Mouse (Mus musculus): Measurements from ENCODE around the gene Ropn1l. TPM values are rescaled to one million over a fixed set of nuclear protein-coding genes. Genes with fewer than 3 reads are reported as not detected.

The Ropn1l gene
- polyA plus RNA-seq, 1 experiment from 2014 or later: 3.4 TPM

DNA sequence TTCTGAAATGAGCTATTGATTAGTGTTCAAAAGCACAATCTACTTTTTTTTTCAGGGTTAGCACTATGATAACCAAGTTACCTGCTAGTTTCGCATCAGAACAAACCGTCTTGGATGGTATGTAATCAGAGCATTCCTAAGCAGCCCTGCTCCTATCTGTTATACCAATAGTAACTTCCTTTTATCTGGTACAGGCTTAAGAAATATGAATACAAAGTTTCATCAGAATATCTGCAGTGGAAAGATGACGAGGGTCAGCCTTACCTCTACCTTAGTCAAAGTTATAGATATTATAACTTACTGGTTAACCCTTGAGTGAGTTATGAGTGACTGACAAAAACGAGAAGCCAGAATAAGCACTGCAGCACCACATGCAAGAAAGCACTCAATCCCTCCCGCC is 12.8 kb upstream of the Ropn1l start:
- Histone ChIP-seq H3K36me3 (peaks cover 89% of the 10 kb centered on the region), H3K4me3 (replicated peaks) (no peak overlapping the region), H3K4me1 (0 out of 2 replicates have a peak, but pooled peaks cover 5% of the 10 kb centered on the region), H3K4me2 (no peak overlapping the region), H3K27me3 (no peaks in the 10 kb centered on the region), H3K9me3 (replicated peaks) (no peaks in the 10 kb centered on the region), H3K9ac (no peak overlapping the region), H3K27ac (no peak overlapping the region)
- 92% methylated on average over 5 of the region's 5 CpGs for WGBS
- no peak for ATAC-seq (replicated peaks; ENCODE audit: low FRiP score)

DNA sequence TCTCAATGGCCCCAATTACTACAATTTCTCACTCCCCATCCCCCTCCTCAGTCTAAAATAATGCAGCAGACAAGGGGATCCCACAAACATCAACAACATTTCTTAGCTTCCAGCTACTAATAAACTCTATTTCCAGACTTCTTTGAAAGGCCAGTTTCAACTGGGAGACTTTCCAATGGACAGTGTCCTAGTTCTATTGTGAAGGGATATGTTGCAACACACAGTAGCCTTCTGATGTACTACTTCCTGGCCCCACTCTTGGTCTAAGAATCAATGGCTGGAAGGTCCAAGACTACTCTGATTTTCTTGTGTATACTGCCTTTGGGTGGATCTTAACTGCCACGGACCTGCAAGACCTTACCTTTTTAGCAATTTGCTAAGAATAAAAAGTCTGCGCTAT is 12.3 kb upstream of the Ropn1l start:
- Histone ChIP-seq H3K27me3 (no peaks in the 10 kb centered on the region), H3K9me3 (replicated peaks) (no peaks in the 10 kb centered on the region), H3K4me1 (0 out of 2 replicates have a peak, but pooled peaks cover 5% of the 10 kb centered on the region), H3K27ac (no peak overlapping the region), H3K4me2 (no peak overlapping the region), H3K4me3 (replicated peaks) (no peak overlapping the region), H3K9ac (no peak overlapping the region), H3K36me3 (peaks cover 90% of the 10 kb centered on the region)
- WGBS: 97% methylated on average over 2 of the region's 2 CpGs
- no peak for ATAC-seq (replicated peaks; ENCODE audit: low FRiP score)

DNA sequence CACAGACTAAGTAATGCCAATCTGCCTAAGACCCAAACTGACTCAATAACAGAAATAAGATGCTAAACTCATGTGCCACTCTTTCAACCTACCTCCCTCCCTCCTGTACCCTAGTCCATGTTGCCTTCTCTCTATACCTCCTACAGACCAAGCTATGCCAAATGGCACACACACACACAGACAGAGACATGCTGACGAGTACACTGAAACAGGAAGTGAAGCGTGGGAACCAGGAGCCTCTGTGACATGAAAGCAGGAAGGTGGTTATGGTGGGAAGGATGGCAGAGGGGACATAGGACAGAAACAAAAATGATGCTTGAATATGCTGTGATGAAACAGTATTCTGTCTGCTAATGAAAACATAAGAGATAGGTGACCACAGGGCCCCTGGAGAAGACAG is 7.0 kb upstream of the Ropn1l start:
- WGBS: 83% methylated on average over 2 of the region's 2 CpGs
- Histone ChIP-seq H3K27me3 (no peaks in the 10 kb centered on the region), H3K9ac (no peak overlapping the region), H3K27ac (no peak overlapping the region), H3K4me2 (no peak overlapping the region), H3K9me3 (replicated peaks) (no peaks in the 10 kb centered on the region), H3K36me3 (peaks cover 90% of the 10 kb centered on the region), H3K4me1 (no peaks in the 10 kb centered on the region), H3K4me3 (replicated peaks) (no peak overlapping the region)
- no peak for ATAC-seq (replicated peaks; ENCODE audit: low FRiP score)

DNA sequence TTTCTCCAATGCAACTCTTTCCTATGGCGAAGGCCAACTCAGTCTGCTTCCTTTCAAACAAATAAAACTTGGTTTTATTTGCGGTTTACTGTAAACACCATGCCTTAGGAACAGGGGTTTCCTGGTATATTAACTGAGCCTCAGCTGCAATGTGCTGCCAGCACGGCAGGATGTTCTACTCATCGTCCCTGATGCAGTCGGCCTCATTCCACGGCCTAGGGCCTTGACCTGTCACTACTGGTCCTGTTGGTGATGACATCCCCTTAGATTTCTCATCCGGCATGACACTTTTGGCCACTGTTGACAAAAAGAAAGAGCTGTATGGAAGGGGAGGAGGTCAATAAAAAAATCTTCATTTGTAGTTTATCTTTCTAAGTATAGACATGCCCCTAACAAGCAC is 4.5 kb upstream of the Ropn1l start:
- H3K27me3 ChIP-seq: no peaks in the 10 kb centered on the region
- H3K9ac ChIP-seq: no peak overlapping the region
- ATAC-seq (replicated peaks; ENCODE audit: low FRiP score): no peak
- H3K9me3 ChIP-seq (replicated peaks): no peaks in the 10 kb centered on the region
- 0 out of 2 replicates have a peak, but pooled peaks cover under 1% of the 10 kb centered on the region for H3K4me1 ChIP-seq
- H3K36me3 ChIP-seq: peaks cover 68% of the 10 kb centered on the region
- H3K4me3 ChIP-seq (replicated peaks): no peak overlapping the region
- H3K4me2 ChIP-seq: no peak overlapping the region
- no peak overlapping the region for H3K27ac ChIP-seq
- 92% methylated on average over 7 of the region's 7 CpGs for WGBS

DNA sequence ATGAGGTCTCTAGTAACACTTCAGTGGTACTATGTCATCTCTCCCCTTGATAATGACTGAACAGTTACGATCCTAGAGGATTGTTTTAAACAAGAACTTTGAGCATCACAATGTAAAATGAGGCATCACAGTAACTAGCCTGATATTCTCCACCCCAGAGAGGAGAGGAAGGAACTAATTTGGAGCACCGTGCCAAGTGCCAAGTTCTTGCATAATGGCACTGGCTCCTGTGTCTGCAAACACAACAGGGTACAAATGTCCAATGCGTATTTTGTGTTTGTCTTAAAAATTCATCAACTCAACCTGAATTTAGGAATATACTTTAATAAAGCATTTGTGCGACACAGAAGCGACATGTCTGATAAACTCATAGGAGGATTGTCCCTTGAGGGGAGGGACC is 2.8 kb upstream of the Ropn1l start:
- no peaks in the 10 kb centered on the region for H3K27me3 ChIP-seq
- H3K4me3 ChIP-seq (replicated peaks): no peak overlapping the region
- no peak overlapping the region for H3K27ac ChIP-seq
- H3K9ac ChIP-seq: no peak overlapping the region
- 83% methylated on average over 5 of the region's 5 CpGs for WGBS
- peaks cover 51% of the 10 kb centered on the region for H3K36me3 ChIP-seq
- no peaks in the 10 kb centered on the region for H3K9me3 ChIP-seq (replicated peaks)
- no peak for ATAC-seq (replicated peaks; ENCODE audit: low FRiP score)
- peaks cover 8% of the 10 kb centered on the region for H3K4me1 ChIP-seq
- no peak overlapping the region for H3K4me2 ChIP-seq

DNA sequence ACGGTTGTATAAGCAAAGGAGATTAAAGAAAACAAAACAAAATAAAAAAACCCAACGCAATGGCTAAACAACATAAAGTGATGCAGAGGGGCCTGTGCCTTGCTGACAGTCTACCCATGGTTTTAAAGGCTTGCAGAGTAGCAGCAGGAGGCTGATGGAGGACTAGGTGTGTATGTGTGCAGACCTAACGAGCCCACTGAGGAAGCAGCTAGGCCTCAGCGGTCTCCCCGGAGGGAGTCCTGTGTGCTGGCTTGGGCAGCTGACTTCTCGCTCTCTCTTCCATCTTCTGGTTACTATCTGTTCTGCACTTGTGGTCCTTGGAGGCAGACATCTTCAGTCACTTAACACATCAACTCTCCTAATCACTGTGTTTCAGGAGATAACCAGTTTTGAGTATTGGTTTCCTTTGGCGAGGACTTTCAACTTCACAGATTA is 1.3 kb upstream of the Ropn1l start:
- peaks cover 10% of the 10 kb centered on the region for H3K4me1 ChIP-seq
- H3K36me3 ChIP-seq: peaks cover 36% of the 10 kb centered on the region
- no peak overlapping the region for H3K4me3 ChIP-seq (replicated peaks)
- WGBS: 77% methylated on average over 7 of the region's 7 CpGs
- H3K9me3 ChIP-seq (replicated peaks): no peaks in the 10 kb centered on the region
- ATAC-seq (replicated peaks; ENCODE audit: low FRiP score): no peak
- no peak overlapping the region for H3K27ac ChIP-seq
- H3K27me3 ChIP-seq: no peaks in the 10 kb centered on the region
- no peak overlapping the region for H3K4me2 ChIP-seq
- no peak overlapping the region for H3K9ac ChIP-seq

DNA sequence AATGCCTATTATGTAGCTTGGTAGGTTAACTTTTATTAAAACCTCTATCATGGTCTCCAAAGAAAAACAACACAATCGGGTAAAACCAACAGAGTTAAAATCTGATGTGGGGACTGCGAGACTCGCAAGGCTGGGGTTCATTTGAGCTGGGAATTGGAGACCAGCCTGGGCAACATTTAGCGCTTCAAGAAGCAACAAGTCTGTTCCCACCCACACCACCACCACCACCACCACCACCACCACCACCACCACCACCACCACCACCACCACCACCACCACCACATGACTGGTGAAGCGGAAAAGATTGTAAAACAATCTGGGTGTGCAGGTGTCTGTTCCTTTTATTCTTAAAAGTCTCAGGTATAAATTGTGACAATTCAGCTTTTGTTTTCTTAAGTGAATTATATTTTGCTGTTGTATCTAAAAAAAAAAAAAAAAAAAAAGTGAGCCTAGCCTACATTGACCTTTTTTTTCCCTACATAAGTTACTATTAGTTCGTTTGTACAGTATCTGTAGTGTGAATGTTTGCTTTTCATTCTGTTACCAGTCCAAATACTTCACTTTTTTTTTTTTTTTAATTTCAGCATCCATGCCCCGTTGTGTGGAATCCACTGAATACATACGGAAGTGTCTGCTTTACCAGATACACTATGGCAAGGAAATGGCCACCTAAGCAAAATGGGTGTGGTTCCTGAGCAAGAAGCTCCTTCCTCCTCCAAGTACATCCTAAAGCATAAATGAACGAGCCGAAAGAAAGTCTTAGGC is 741 bp upstream of the Ropn1l start:
- Histone ChIP-seq H3K4me1 (peaks cover 13% of the 10 kb centered on the region), H3K9me3 (replicated peaks) (no peaks in the 10 kb centered on the region), H3K4me2 (peak overlapping the region; percentile 70), H3K36me3 (peaks cover 30% of the 10 kb centered on the region), H3K4me3 (replicated peaks) (peak overlapping the region; percentile 76), H3K27ac (peak overlapping the region; percentile 87), H3K27me3 (no peaks in the 10 kb centered on the region), H3K9ac (peak overlapping the region; percentile 64; the same call in 1 of the 2 replicates)
- peak; percentile 3; the same call in 1 of the 2 replicates for ATAC-seq (replicated peaks; ENCODE audit: low FRiP score)
- WGBS: 38% methylated on average over 10 of the region's 10 CpGs

DNA sequence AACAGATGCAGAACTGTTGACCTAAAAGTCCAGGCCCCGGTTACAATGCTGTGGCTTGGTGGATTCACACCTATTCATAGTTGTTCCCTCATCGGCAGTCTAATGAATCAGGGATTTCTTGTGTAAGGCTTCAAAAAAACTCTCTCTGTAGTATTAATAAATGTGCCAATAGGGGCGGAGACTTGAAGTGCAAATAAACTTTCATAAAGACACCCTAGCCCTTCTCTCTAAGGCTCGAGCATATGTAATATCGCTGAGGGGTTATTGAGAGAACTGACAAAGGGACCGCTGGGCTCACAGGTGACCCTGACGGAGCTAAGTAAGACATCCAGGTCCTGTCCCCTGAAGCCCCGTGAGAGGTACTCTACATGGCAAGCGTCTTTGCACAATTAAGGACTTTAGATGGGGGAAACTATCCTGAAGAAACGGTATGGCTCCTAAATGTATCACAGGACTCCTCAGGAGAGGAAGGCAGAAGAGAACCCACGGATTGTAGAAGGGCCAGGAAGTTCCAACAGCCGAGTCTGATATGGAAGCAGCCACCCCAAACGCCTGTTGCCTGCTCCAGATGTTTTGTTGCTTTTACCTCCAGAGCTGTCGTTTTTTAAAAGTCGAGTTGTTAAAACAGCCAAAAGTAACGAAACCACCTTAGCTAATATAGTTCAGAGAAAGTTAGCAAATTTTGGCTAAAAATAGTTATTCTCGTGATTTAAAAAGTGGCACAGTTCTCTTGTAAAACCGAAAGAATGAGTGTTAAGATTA is 1.0 kb downstream of the Ropn1l start:
- ATAC-seq (replicated peaks; ENCODE audit: low FRiP score): no peak
- peak overlapping the region; percentile 87 for H3K27ac ChIP-seq
- 49% methylated on average over 18 of the region's 18 CpGs for WGBS

DNA sequence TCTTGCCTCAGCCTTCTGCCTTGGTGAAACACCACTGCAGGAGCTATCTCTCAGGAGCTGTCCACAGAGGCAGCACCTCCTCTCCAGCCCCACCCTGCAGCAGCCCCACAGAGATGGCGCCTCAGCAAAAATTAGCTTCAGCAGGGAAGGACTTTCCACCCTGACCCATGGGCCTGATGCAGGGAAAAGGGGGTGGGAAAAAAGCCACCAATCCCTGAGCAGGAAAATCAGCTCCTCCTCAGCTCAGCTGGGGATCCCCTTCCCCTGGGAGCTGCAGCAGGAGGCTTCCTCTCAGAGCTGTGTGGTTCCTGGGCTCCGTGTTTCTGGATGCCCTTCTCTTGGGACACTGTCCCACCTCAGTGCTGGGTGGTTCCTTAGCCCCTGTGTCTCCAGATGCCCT is 3.8 kb downstream of the Ropn1l start:
- H3K4me2 ChIP-seq: no peak overlapping the region
- no peak overlapping the region for H3K9ac ChIP-seq
- no peak overlapping the region for H3K4me3 ChIP-seq (replicated peaks)
- 0 out of 2 replicates have a peak overlapping the region, but pooled peaks have one; percentile 41 for H3K27ac ChIP-seq
- no peak for ATAC-seq (replicated peaks; ENCODE audit: low FRiP score)
- H3K27me3 ChIP-seq: no peaks in the 10 kb centered on the region
- peaks cover 13% of the 10 kb centered on the region for H3K4me1 ChIP-seq
- H3K36me3 ChIP-seq: no peaks in the 10 kb centered on the region
- 22% methylated on average over 2 of the region's 2 CpGs for WGBS
- no peaks in the 10 kb centered on the region for H3K9me3 ChIP-seq (replicated peaks)

More for the DNA sequence above, 1.0 kb downstream of the Ropn1l start:
- peaks cover 14% of the 10 kb centered on the region for H3K36me3 ChIP-seq
- H3K4me3 ChIP-seq (replicated peaks): peak overlapping the region; percentile 76
- H3K27me3 ChIP-seq: no peaks in the 10 kb centered on the region
- H3K4me2 ChIP-seq: peak overlapping the region; percentile 70
- H3K9ac ChIP-seq: peak overlapping the region; percentile 64
- no peaks in the 10 kb centered on the region for H3K9me3 ChIP-seq (replicated peaks)
- H3K4me1 ChIP-seq: peaks cover 13% of the 10 kb centered on the region

DNA sequence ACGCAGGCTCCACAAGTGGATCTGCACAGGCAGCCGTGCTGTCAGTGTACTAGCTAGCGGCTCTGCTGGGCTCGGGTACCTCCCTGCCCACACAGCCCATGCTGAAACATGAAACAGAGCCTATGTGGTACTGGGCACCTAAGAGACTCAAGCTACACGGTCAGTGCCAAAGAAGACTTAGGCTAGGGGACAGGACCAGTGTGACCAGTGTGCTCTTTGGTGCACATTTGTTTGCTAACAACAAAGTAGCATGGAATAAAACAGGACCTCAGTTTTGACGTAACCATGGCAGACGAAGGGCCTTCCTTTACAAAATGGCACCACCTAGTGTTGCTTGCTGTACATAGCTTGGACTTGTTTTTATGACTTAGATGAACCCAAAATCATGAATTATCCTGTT is 6.4 kb downstream of the Ropn1l start:
- no peak overlapping the region for H3K27ac ChIP-seq
- ATAC-seq (replicated peaks; ENCODE audit: low FRiP score): no peak; the same call in 1 of the 2 replicates

DNA sequence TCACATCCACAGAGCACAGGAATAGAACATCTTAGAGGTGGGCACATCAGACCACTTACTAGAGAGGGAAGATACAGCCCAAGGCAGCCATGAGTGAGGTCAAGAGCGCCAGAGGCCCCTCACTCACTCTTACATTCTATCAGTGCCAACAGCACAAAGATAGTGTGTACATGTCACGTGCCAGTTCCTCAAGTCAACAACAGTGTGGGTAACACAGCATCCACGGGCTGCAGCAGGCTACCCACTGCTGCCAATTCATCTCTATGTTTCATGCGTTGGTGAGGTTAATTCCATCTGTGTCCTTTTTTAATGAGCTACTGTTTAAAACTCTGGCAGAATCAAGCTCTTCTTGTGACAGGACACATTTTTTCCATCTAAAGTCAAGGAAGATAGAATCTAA is 10.8 kb downstream of the Ropn1l start:
- H3K9me3 ChIP-seq (replicated peaks): no peaks in the 10 kb centered on the region
- WGBS: 89% methylated on average over 4 of the region's 4 CpGs
- no peaks in the 10 kb centered on the region for H3K27me3 ChIP-seq
- no peak overlapping the region for H3K4me3 ChIP-seq (replicated peaks)
- H3K4me1 ChIP-seq: no peaks in the 10 kb centered on the region
- H3K27ac ChIP-seq: no peak overlapping the region
- H3K9ac ChIP-seq: no peak overlapping the region
- no peaks in the 10 kb centered on the region for H3K36me3 ChIP-seq
- no peak for ATAC-seq (replicated peaks; ENCODE audit: low FRiP score)
- no peak overlapping the region for H3K4me2 ChIP-seq

More for the DNA sequence above, 6.4 kb downstream of the Ropn1l start:
- H3K4me3 ChIP-seq (replicated peaks): no peak overlapping the region
- no peak overlapping the region for H3K4me2 ChIP-seq
- H3K27me3 ChIP-seq: no peaks in the 10 kb centered on the region
- no peaks in the 10 kb centered on the region for H3K36me3 ChIP-seq
- 41% methylated on average over 7 of the region's 7 CpGs for WGBS
- no peaks in the 10 kb centered on the region for H3K9me3 ChIP-seq (replicated peaks)
- H3K9ac ChIP-seq: no peak overlapping the region
- H3K4me1 ChIP-seq: peaks cover 5% of the 10 kb centered on the region; the same call in 1 of the 2 replicates

DNA sequence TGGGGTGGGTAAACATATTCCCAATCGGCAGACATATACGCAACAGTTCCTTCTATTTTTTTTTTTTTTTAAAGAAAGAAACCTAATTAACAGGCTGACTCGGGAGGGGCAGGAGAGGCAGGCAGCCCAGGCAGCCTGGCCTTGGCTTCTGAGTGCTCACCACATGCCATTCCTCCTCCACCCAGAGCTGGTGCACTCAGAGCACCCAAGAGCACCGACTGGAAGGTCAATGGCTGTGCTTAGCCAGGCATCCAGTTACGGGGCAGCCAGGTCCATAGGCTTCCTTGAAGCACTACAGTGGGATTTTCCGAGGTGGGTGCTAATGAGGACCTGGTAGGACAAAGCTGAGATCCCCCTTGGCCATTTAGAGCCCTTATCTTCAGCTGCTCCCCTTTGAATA is 11.5 kb downstream of the Ropn1l start:
- Histone ChIP-seq H3K9me3 (replicated peaks) (no peaks in the 10 kb centered on the region), H3K4me3 (replicated peaks) (no peak overlapping the region), H3K36me3 (no peaks in the 10 kb centered on the region), H3K4me2 (no peak overlapping the region), H3K9ac (no peak overlapping the region), H3K27ac (no peak overlapping the region), H3K4me1 (no peaks in the 10 kb centered on the region), H3K27me3 (no peaks in the 10 kb centered on the region)
- 67% methylated on average over 6 of the region's 6 CpGs for WGBS
- ATAC-seq (replicated peaks; ENCODE audit: low FRiP score): no peak

All from kidney, embryonic 15.5 days (tissue).